Mouse (Mus musculus): ENCODE results near the gene Gm6525. TPM values are rescaled to one million over a fixed set of nuclear protein-coding genes. Genes with fewer than 3 reads are reported as not detected.
A peak's percentile ranks its signal among the peaks of the same experiment; 100 is the strongest.

Gene Gm6525
- polyA plus RNA-seq, 1 experiment from 2014 or later, result 1.2 TPM

DNA sequence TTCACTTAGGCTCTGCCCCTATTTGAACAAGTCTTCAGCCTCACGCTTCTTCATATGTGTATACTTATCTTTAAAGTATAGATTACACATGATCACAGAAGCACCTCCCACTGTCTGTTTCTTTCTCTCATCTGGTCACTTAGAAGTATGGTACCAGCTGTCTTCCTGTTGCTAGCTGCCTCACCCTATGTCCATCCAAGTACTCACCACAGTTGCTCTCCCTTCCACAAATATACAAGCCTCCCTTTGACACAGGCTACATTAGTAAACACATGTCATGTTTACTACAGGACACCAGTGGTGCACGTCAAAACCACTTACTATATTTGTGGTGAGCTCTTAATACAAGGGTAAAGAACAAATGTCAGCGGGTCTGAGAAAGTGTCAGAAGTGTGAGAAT lies 42.5 kb upstream of the Gm6525 start:
- peak overlapping the region; percentile 78 for H3K27ac ChIP-seq (ENCODE audit: low read depth)
- 31% methylated on average over 3 of the region's 3 CpGs for WGBS
- H3K27me3 ChIP-seq (ENCODE audit: insufficient read depth, low read length), result no peaks in the 10 kb centered on the region
- DNase-seq, result peak; percentile 61
- no peak for TF ChIP-seq CTCF (IDR thresholded peaks at IDR 0.05; ENCODE audit: low read depth)
- no peak overlapping the region for H3K4me3 ChIP-seq (ENCODE audit: low read depth, low read length)
- H3K9ac ChIP-seq, result no peak overlapping the region
- no peaks in the 10 kb centered on the region for H3K36me3 ChIP-seq (ENCODE audit: insufficient read depth)
- peak; percentile 80 for ATAC-seq (ENCODE audit: insufficient read depth)
- no peak overlapping the region for H3K4me2 ChIP-seq
- no peaks in the 10 kb centered on the region for H3K9me3 ChIP-seq (ENCODE audit: low read depth, low read length)
- peaks cover 10% of the 10 kb centered on the region; the same call in 1 of the 2 replicates for H3K4me1 ChIP-seq (ENCODE audit: insufficient read depth)

DNA sequence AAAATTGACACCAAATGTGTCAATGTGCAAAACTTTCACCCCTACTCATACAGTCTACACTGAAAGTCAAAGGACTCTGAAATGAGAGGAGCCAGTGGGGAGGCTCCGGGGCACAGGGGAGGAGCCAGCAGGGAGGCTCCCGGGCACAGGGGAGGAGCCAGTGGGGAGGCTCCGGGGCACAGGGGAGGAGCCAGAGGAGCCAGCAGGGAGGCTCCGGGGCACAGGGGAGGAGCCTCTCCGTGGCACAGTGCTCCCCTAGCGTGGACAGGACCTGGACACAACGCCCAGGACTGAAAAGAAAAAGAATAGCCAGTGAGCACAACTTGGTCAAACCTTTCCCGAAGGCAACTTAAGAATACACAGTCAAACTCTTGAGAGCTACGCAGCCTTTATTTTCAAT lies 38.5 kb upstream of the Gm6525 start:
- Histone ChIP-seq H3K27ac (ENCODE audit: low read depth) (no peak overlapping the region), H3K9me3 (ENCODE audit: low read depth, low read length) (no peaks in the 10 kb centered on the region), H3K4me1 (ENCODE audit: insufficient read depth) (0 out of 2 replicates have a peak, but pooled peaks cover 3% of the 10 kb centered on the region), H3K4me2 (peak overlapping the region; percentile 18; the same call in 1 of the 2 replicates), H3K36me3 (ENCODE audit: insufficient read depth) (no peaks in the 10 kb centered on the region), H3K4me3 (ENCODE audit: low read depth, low read length) (no peak overlapping the region), H3K9ac (no peak overlapping the region), H3K27me3 (ENCODE audit: insufficient read depth, low read length) (no peaks in the 10 kb centered on the region)
- TF ChIP-seq CTCF (IDR thresholded peaks at IDR 0.05; ENCODE audit: low read depth), result no peak
- peak; percentile 53 for DNase-seq
- 35% methylated on average over 9 of the region's 9 CpGs for WGBS
- peak; percentile 67 for ATAC-seq (ENCODE audit: insufficient read depth)

DNA sequence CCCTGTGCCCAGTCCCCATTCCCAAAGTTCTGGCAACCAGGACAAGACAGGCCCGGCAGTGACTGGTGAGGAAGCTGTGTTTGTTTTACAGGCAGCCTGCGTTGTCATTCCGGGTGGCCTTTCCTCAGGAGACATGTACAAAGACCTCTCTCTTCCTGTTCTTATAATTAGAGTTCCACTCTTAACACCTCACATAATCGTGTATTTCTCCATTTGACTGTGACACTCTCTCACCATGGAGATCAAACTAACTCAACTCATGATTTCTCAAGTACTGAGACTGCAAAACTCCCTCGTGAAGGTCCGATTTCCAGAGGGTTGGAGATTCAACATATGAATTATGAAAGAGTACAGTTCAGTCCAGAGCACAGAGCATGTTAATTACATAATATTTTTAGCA lies 38.0 kb upstream of the Gm6525 start:
- DNase-seq (peak; percentile 23), ATAC-seq (ENCODE audit: insufficient read depth) (no peak)
- TF ChIP-seq CTCF (IDR thresholded peaks at IDR 0.05; ENCODE audit: low read depth), result no peak
- H3K9me3 ChIP-seq (ENCODE audit: low read depth, low read length), result no peaks in the 10 kb centered on the region
- no peak overlapping the region for H3K9ac ChIP-seq
- H3K4me2 ChIP-seq, result peak overlapping the region; percentile 18; the same call in 1 of the 2 replicates
- H3K27me3 ChIP-seq (ENCODE audit: insufficient read depth, low read length), result no peaks in the 10 kb centered on the region
- H3K27ac ChIP-seq (ENCODE audit: low read depth), result no peak overlapping the region
- H3K36me3 ChIP-seq (ENCODE audit: insufficient read depth), result no peaks in the 10 kb centered on the region
- H3K4me1 ChIP-seq (ENCODE audit: insufficient read depth), result 0 out of 2 replicates have a peak, but pooled peaks cover 1% of the 10 kb centered on the region
- no peak overlapping the region for H3K4me3 ChIP-seq (ENCODE audit: low read depth, low read length)
- 39% methylated on average over 6 of the region's 6 CpGs for WGBS

DNA sequence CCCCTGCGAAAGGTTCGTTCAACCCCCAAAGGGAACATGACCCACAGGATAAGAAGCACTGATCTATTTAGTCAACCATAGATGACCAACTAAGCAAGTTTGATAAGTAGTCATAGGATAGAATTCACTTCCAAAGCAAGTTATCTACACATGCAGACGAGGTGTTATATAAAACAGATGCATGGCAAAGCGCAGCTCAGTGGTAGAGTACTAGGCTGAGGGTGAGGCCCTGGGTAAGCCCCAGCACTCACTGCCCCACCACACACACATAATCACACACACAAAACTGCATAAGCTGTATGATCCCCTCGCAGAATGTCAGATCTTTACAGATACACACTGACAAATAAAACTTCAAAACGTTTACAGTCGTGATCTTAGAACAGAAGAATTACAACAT lies 37.4 kb upstream of the Gm6525 start:
- WGBS, result 70% methylated on average over 7 of the region's 7 CpGs
- ATAC-seq (ENCODE audit: insufficient read depth) (no peak), DNase-seq (no peak)
- no peaks in the 10 kb centered on the region for H3K27me3 ChIP-seq (ENCODE audit: insufficient read depth, low read length)
- H3K27ac ChIP-seq (ENCODE audit: low read depth), result no peak overlapping the region
- no peaks in the 10 kb centered on the region for H3K36me3 ChIP-seq (ENCODE audit: insufficient read depth)
- no peaks in the 10 kb centered on the region for H3K9me3 ChIP-seq (ENCODE audit: low read depth, low read length)
- no peak for TF ChIP-seq CTCF (IDR thresholded peaks at IDR 0.05; ENCODE audit: low read depth)
- no peaks in the 10 kb centered on the region for H3K4me1 ChIP-seq (ENCODE audit: insufficient read depth)
- no peak overlapping the region for H3K4me2 ChIP-seq
- H3K9ac ChIP-seq, result no peak overlapping the region
- no peak overlapping the region for H3K4me3 ChIP-seq (ENCODE audit: low read depth, low read length)

DNA sequence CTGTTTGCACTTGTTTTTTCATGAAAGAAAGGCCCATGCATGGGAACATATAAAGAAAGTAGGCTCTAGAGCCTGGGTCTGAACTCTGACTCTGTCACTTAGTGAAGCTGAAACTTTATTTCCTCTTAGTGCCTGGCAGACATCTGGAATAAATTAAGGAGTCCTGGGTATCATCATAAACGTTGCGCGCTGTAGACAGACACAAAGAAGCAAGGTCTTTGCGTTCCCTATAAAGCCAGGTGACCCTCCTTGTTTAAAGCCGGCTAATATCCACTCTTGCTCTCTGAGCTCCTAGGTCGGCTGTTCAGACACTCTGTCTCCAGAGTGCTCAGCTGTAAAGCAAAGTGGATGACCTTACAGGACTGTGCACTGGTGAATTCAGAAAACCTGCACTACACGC lies 33.0 kb upstream of the Gm6525 start:
- 50% methylated on average over 7 of the region's 7 CpGs for WGBS
- Histone ChIP-seq H3K9me3 (ENCODE audit: low read depth, low read length) (no peaks in the 10 kb centered on the region), H3K4me2 (no peak overlapping the region), H3K27me3 (ENCODE audit: insufficient read depth, low read length) (no peaks in the 10 kb centered on the region), H3K4me1 (ENCODE audit: insufficient read depth) (no peaks in the 10 kb centered on the region), H3K4me3 (ENCODE audit: low read depth, low read length) (no peak overlapping the region), H3K27ac (ENCODE audit: low read depth) (no peak overlapping the region), H3K36me3 (ENCODE audit: insufficient read depth) (no peaks in the 10 kb centered on the region), H3K9ac (no peak overlapping the region)
- TF ChIP-seq CTCF (IDR thresholded peaks at IDR 0.05; ENCODE audit: low read depth), result no peak
- DNase-seq (no peak), ATAC-seq (ENCODE audit: insufficient read depth) (no peak)

DNA sequence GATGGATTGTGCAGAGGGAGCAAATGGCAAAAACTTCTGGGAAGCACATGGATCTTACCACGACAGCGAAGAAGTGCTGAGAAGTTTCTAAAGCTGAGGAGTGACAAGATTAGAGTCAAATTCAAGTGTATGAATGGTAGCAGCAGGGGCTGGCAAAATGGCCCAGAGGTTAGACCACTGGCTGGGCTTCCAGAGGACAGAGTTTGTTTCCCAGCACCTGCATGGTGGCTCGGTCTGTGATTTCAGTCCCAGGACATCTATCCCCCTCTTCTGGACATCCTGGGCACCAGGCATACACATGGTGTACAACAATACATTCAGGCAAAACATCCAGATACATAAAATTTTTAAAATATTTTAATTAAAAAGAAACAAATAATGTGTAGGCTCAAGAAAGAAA lies 24.1 kb upstream of the Gm6525 start:
- ATAC-seq (ENCODE audit: insufficient read depth), result no peak
- H3K9me3 ChIP-seq (ENCODE audit: low read depth, low read length), result no peaks in the 10 kb centered on the region
- no peak for TF ChIP-seq CTCF (IDR thresholded peaks at IDR 0.05; ENCODE audit: low read depth)
- H3K4me1 ChIP-seq (ENCODE audit: insufficient read depth), result 0 out of 2 replicates have a peak, but pooled peaks cover 3% of the 10 kb centered on the region
- H3K4me3 ChIP-seq (ENCODE audit: low read depth, low read length), result no peak overlapping the region
- H3K9ac ChIP-seq, result no peak overlapping the region
- no peak overlapping the region for H3K4me2 ChIP-seq
- H3K27me3 ChIP-seq (ENCODE audit: insufficient read depth, low read length), result no peaks in the 10 kb centered on the region
- no peak overlapping the region for H3K27ac ChIP-seq (ENCODE audit: low read depth)
- WGBS, result 92% methylated on average over 3 of the region's 3 CpGs
- DNase-seq, result no peak
- no peaks in the 10 kb centered on the region for H3K36me3 ChIP-seq (ENCODE audit: insufficient read depth)

DNA sequence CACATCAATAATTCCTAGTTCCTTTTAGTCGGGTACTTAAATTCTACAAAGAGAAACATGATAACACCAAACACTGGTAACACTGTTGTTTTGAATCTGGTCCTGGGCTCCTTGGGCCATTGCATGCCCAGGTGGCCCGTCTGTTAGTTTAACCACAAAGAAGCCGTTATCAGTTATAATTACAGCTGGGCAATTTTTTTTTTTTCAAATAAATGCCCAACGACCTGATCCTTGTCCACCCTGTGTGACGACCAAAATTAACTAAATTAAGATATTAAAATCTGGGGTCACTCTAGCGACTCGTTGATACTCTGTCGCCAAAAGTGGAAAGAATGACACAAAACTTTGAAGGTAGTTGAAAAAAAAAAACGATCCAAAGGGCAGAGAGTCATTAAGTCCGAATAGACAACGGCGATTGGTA lies 19.2 kb upstream of the Gm6525 start:
- no peaks in the 10 kb centered on the region for H3K27me3 ChIP-seq (ENCODE audit: insufficient read depth, low read length)
- TF ChIP-seq CTCF (IDR thresholded peaks at IDR 0.05; ENCODE audit: low read depth), result no peak
- no peaks in the 10 kb centered on the region for H3K36me3 ChIP-seq (ENCODE audit: insufficient read depth)
- 0 out of 2 replicates have a peak, but pooled peaks cover 3% of the 10 kb centered on the region for H3K4me1 ChIP-seq (ENCODE audit: insufficient read depth)
- H3K9me3 ChIP-seq (ENCODE audit: low read depth, low read length), result no peaks in the 10 kb centered on the region
- WGBS, result 10% methylated on average over 12 of the region's 12 CpGs
- H3K4me3 ChIP-seq (ENCODE audit: low read depth, low read length), result peak overlapping the region; percentile 58
- H3K27ac ChIP-seq (ENCODE audit: low read depth), result no peak overlapping the region
- DNase-seq (peak; percentile 15), ATAC-seq (ENCODE audit: insufficient read depth) (no peak)
- H3K4me2 ChIP-seq, result peak overlapping the region; percentile 98
- peak overlapping the region; percentile 83; the same call in 1 of the 2 replicates for H3K9ac ChIP-seq

All from lung, embryonic 14.5 days (tissue).